Mouse (Mus musculus): Measurements from ENCODE around the gene Cdipt.

GRCm38 (mm10) chr7:126948626-126949025 lies 27.1 kb upstream of the Cdipt start:
- TF ChIP-seq POLR2A (IDR thresholded peaks at IDR 0.05; ENCODE audit: low read depth, low read length) (no peak), CTCF (IDR thresholded peaks at IDR 0.05; ENCODE audit: extremely low read depth, insufficient read depth, insufficient read length, insufficient replicate concordance) (no peak)
